Mouse (Mus musculus) monocyte, adult 2 months (primary cell): ENCODE data around the gene Klra5.
"Not testable (repeated sequence)": the region's sequence is repeated elsewhere in the genome, so short reads cannot be mapped to it uniquely, and the experiment has no call there.

ENCODE experiments used
- DNase-seq, 2 experiments: peaks; one replicate each; pipeline ENCODE4 v3.0.0; 2022; ENCODE audit warnings: low spot score in 2 of 2, low read depth in 1 of 2

Klra5 gene

DNA sequence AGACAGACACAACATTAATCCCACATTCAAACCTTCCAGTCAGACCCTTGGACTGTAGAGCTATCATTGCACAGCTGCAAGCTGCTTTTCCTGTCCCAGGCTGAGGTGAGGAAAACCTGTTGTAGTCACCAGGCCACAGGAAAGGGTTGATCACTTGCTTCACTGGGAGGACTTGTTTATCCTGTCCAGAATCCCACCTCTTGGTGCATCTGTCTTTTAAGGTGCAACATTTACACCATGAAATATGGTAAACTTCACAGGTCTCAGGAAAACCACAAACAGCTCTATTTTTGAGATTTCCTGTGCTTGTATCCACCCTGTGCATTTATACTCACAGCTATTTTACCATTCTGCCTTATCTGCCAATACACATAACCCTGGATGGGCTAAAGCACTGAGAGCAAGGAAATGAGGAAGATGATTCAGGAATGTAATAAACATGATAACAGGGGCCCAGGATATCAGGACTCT lies at the start of gene Klra5:
Gene Klra5 (minus strand): TSS at position 175 of the 471 bp plus-strand sequence.
- not testable (repeated sequence) for DNase-seq

- no peak for DNase-seq
Observed at GRCm38 (mm10) chr6:129916996-129917395, 454 bp downstream of the Klra5 start.

DNA sequence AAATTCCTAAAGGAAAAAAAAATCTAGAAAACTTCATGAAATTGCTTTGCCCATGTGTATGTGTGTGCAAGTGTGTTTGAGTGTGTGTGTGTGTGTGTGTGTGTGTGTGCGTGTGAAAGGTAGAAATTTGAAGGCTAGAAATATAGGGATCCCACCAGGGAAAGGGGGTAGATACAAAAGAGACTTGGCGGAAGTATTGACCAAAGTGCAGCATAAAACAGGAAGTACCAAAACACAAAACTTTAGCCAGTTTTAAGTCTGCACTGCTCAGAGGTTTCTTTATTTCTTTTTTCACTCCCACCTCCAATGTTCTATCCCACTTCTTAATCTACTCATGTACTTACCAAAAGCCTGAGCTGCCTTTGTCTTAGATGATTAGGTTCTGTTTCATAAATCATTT lies 34.9 kb downstream of the Klra5 start:
- no peak for DNase-seq

DNA sequence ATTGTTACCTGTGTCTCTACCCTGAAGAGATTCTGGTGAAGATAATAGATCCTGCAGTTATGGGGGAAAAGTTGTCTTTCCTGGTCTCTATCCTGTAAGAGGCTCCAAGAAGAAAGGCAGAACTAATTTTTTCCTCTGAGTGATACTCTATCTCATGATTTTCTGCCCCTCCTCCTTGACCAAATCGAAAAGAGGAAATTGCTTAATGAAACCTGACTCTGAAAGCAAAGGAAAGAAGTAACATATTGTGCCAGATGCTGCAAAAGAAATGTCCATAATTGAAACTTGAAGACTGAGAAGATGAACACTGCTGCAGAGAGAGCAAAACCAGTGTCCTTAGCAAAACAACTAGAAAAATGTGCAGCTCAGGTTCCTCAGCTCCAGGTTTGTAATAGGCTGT lies 40.9 kb downstream of the Klra5 start, which contains the start of gene Klra17:
Gene Klra17 (minus strand): TSS at position 124 of the 400 bp plus-strand sequence.
- no peak for DNase-seq

- not testable (repeated sequence) for DNase-seq
Observed at GRCm38 (mm10) chr6:129862349-129862748, 55.1 kb downstream of the Klra5 start, which contains the start of gene Gm17631. Gm17631 (plus strand) TSS chr6:129862649.
